Mouse (Mus musculus) hindbrain, embryonic 16.5 days (tissue): ENCODE results near the gene Slc19a2. TPM values are rescaled to one million over a fixed set of nuclear protein-coding genes. Genes with fewer than 3 reads are reported as not detected.

Experiments used
- ATAC-seq: fragments of 200-750 bp; cut with Nextera tagmentation; 2 replicates; pipeline ENCODE4 v1.8.0; 2017; ENCODE audit warnings: moderate TSS enrichment, moderate library complexity
- H3K27ac ChIP-seq: fragments of 300-500 bp; sonication (generic); 2 replicates; pipeline ENCODE4 v1.5.1; 2014; ENCODE audit warnings: low read depth, mild to moderate bottlenecking, control low read depth, low read length, moderate library complexity
- H3K27me3 ChIP-seq: fragments of 300-500 bp; sonication (generic); replicated peaks from 2 replicates; pipeline ENCODE4 v1.6.1; 2014; ENCODE audit warnings: low read length; ENCODE audit not compliant: control insufficient read depth, insufficient read depth
- H3K36me3 ChIP-seq: fragments of 300-500 bp; sonication (generic); 2 replicates; pipeline ENCODE4 v1.6.1; 2014; ENCODE audit warnings: mild to moderate bottlenecking, low read length, moderate library complexity, mixed read lengths; ENCODE audit not compliant: control insufficient read depth, insufficient read depth
- H3K4me1 ChIP-seq: fragments of 300-500 bp; sonication (generic); 2 replicates; pipeline ENCODE4 v1.6.1; 2014; ENCODE audit warnings: low read depth, low read length; ENCODE audit not compliant: control insufficient read depth, insufficient read depth
- H3K4me2 ChIP-seq: fragments of 300-500 bp; sonication (generic); 2 replicates; pipeline ENCODE4 v1.6.1; 2014; ENCODE audit warnings: mild to moderate bottlenecking, low read length, control low read depth, moderate library complexity
- H3K4me3 ChIP-seq: fragments of 300-500 bp; sonication (generic); 2 replicates; pipeline ENCODE4 v1.5.1; 2014; ENCODE audit warnings: mild to moderate bottlenecking, low read length, control low read depth, moderate library complexity
- H3K9ac ChIP-seq: fragments of 300-500 bp; sonication (generic); 2 replicates; pipeline ENCODE4 v1.6.1; 2014; ENCODE audit warnings: low read depth, mild to moderate bottlenecking, control low read depth, low read length, moderate library complexity
- H3K9me3 ChIP-seq: fragments of 300-500 bp; sonication (generic); 2 replicates; pipeline ENCODE4 v1.6.1; 2014; ENCODE audit warnings: mild to moderate bottlenecking, low read length, moderate library complexity; ENCODE audit not compliant: control insufficient read depth
- WGBS: fragments of 180-500 bp; shearing (Covaris S2); extraction: QIAGEN DNeasy Blood & Tissue Kit; methylation state at CpG from one replicate; pipeline ENCODE4 v1.1.7; 2014; 5-methylcytosine and 5-hydroxymethylcytosine counted together
- polyA plus RNA-seq: library from polyadenylated mRNA; unstranded; fragments of >200 nt; fragmentation: Nextera tagmentation; extraction: Ambion mirVana; gene quantifications from 2 replicates; pipeline ENCODE4 v1.2.1, GENCODE M21; 2015

Slc19a2 gene
- polyA plus RNA-seq, 1 experiment from 2014 or later, result 9.1 TPM

DNA sequence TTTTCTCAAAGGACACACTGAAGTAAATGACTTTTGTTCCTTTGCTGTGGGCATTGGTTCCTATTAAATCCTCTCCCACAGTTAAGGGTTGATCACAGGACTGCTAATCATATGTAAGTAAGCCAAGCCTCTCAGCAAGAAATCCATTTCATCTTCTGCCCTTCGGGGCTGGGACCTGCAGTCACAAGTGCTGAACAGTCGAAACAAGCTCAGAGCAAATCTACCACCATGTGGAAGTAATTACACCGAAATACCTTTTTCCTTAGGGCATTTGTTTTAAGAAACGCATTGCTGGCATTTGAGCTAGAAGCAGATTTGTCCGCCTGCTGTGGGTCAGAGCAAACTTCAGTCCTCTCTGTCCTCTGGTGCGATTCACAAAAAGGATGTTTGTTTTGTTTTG, 24.8 kb downstream of the Slc19a2 start:
- ATAC-seq, result no peak
- WGBS, result 74% methylated on average over 6 of the region's 6 CpGs
- no peak overlapping the region for H3K9ac ChIP-seq

DNA sequence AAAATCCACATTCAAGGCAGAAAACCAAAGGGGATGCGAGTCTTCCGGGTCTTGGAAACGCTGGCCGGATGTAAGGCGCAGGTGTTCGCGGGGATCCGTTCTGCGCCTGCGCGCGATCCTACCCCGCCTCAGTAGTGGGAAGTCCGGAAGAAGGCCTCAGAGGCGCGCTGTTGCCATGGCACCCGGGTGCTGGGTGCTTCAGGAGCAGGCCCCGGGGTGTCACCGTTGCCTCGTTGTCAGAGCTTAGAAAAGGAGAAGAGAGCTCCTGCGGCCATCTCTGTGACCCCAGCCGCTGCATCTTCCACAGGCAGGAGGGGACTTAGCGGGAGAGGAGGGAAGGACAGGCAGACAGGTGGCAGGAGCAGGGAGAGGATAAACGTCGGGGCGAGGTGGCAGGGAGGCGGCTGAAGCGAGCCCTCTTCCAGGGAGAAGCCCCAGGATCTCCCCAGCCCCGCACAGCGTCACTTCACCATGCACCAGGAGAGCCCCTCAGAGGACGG, 26.7 kb downstream of the Slc19a2 start, which contains the start of gene Ccdc181:
TSS of gene Ccdc181 (plus strand) at position 131 of the 500 bp plus-strand sequence.
- Histone ChIP-seq H3K27me3 (no peaks in the 10 kb centered on the region), H3K9me3 (no peaks in the 10 kb centered on the region), H3K9ac (peak within 1 kb of the TSS; percentile 68), H3K4me2 (peak within 1 kb of the TSS; percentile 61), H3K36me3 (0 out of 2 replicates have a peak, but pooled peaks cover 2% of the 10 kb centered on the region), H3K4me3 (peak within 1 kb of the TSS; percentile 61), H3K4me1 (no peaks in the 10 kb centered on the region), H3K27ac (peak within 1 kb of the TSS; percentile 85)
- peak; percentile 100 for ATAC-seq
- 0% methylated on average over 30 of the region's 31 CpGs for WGBS

More for the DNA sequence above, 24.8 kb downstream of the Slc19a2 start:
- H3K4me1 ChIP-seq, result no peaks in the 10 kb centered on the region
- no peaks in the 10 kb centered on the region for H3K27me3 ChIP-seq
- H3K4me3 ChIP-seq, result no peak overlapping the region
- no peak overlapping the region for H3K4me2 ChIP-seq
- H3K27ac ChIP-seq, result no peak overlapping the region
- H3K36me3 ChIP-seq, result no peaks in the 10 kb centered on the region
- no peaks in the 10 kb centered on the region for H3K9me3 ChIP-seq

DNA sequence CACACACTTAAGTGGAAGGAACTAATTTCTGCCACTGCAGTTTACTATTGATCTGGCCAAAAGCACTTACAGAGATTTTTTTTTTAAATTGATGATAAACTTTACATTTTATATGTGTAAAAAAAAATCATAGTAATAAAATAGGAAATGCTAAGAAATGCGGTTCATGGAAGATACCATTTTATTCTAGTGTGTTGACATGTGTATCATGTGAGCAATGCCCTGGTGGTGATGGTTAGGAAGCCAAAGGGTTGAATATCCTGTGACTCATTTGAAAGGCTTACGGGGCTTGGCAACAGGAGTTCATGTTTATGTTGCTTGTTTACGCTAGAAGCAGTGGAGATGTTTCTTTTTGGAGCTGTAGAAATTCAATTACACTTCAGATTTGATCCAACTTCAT, 27.7 kb downstream of the Slc19a2 start:
- H3K4me1 ChIP-seq, result no peaks in the 10 kb centered on the region
- H3K9ac ChIP-seq, result no peak overlapping the region
- H3K27ac ChIP-seq, result no peak overlapping the region
- 80% methylated on average over 3 of the region's 3 CpGs for WGBS
- H3K4me3 ChIP-seq, result no peak overlapping the region
- no peaks in the 10 kb centered on the region for H3K9me3 ChIP-seq
- no peak for ATAC-seq
- H3K4me2 ChIP-seq, result no peak overlapping the region
- no peaks in the 10 kb centered on the region for H3K27me3 ChIP-seq
- H3K36me3 ChIP-seq, result 0 out of 2 replicates have a peak, but pooled peaks cover 4% of the 10 kb centered on the region

DNA sequence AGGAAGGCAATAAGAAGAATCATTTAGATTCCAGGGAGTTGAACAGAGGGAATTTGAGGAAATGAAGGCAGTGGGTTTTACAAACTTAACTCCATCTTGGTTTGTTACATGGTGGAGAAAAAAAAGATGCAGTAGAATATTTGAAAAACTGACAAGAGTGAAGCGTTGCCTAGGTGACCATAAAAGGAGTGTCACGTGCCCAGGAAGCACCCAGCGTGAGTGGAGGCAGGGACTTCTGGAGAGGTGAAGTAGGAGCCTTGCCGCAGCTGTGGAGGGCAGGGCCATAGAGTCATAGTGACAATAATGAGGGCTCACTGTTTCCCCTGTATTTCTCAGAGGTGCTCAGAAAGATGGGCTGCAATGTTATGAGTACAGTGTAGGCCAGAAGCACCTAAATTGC, 30.5 kb downstream of the Slc19a2 start:
- WGBS, result 72% methylated on average over 4 of the region's 4 CpGs
- Histone ChIP-seq H3K27me3 (no peaks in the 10 kb centered on the region), H3K9ac (no peak overlapping the region), H3K4me3 (no peak overlapping the region), H3K9me3 (no peaks in the 10 kb centered on the region), H3K27ac (no peak overlapping the region), H3K4me1 (no peaks in the 10 kb centered on the region), H3K36me3 (peaks cover 6% of the 10 kb centered on the region; the same call in 1 of the 2 replicates), H3K4me2 (no peak overlapping the region)
- no peak for ATAC-seq

DNA sequence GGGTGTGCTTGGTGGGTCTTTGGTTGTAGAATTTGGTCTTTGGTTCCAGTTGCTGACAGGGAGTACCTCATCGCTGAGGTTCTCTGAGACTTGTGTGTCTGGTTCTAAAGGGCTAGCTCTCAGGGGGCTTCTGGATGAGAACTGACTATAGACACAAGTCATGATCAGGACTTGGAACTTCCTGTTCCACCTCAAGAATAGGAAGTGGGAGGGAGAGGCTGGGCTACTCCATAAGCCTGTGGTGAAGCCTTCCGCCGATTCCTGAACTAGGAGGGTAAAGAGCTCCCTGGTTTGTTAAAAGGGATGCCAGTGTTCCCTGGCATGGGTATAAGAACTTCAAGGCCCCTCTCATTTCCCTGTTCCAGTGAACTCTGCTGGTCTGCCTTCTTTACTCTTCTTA, 35.2 kb downstream of the Slc19a2 start:
- no peak overlapping the region for H3K9ac ChIP-seq

DNA sequence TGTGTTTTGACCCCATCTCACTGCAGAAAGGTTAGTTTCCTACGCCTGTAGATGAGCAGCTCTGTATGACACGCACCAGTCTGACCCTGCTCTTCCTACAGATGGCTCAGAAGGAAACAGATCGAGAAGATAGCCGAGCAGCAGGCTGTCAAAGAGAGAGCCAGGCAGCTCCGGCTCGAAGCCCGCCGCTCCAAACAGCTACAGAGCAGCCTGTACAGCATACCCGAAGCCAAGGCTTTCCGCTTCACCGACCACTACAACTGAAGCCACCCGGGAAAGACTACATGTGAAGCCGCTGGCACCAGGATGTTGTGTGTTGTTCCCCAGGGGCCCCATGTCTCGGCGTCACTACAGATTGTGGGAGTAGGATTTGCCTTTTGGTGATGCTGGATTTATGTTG, 38.6 kb downstream of the Slc19a2 start:
- no peak overlapping the region for H3K4me2 ChIP-seq
- peak; percentile 65 for ATAC-seq
- H3K36me3 ChIP-seq, result peaks cover 12% of the 10 kb centered on the region

More for the DNA sequence above, 35.2 kb downstream of the Slc19a2 start:
- H3K27me3 ChIP-seq, result no peaks in the 10 kb centered on the region
- H3K4me2 ChIP-seq, result no peak overlapping the region
- no peak overlapping the region for H3K27ac ChIP-seq
- no peak for ATAC-seq
- H3K36me3 ChIP-seq, result peaks cover 6% of the 10 kb centered on the region; the same call in 1 of the 2 replicates
- WGBS, result 93% methylated on average over 3 of the region's 3 CpGs
- H3K4me1 ChIP-seq, result no peaks in the 10 kb centered on the region; the same call in 1 of the 2 replicates
- H3K9me3 ChIP-seq, result no peaks in the 10 kb centered on the region
- no peak overlapping the region for H3K4me3 ChIP-seq

DNA sequence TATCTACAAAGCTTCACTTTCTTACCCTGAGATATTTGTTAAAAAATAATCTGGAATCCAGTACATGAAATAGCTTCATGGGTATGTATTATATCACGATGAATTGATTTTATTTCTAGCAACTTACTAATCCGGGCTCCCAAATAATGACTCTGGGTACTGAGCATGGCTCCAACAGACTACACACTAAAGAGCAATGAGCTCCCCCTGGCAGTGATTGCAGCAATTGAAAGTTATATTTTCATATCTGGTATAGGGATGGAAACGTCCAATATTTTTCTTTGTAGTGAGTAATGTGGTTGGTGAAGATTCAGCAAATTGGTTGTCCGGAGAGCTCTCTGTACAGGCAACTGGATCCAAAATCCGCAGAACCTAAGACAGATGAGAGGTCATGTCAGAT, 43.2 kb downstream of the Slc19a2 start:
- Histone ChIP-seq H3K9ac (no peak overlapping the region), H3K27ac (no peak overlapping the region), H3K36me3 (peaks cover 26% of the 10 kb centered on the region), H3K27me3 (no peaks in the 10 kb centered on the region), H3K9me3 (no peaks in the 10 kb centered on the region), H3K4me1 (no peaks in the 10 kb centered on the region; the same call in 1 of the 2 replicates), H3K4me2 (no peak overlapping the region), H3K4me3 (no peak overlapping the region)
- ATAC-seq, result no peak
- 92% methylated on average over 5 of the region's 5 CpGs for WGBS

More for the DNA sequence above, 38.6 kb downstream of the Slc19a2 start:
- Histone ChIP-seq H3K4me3 (no peak overlapping the region), H3K27me3 (no peaks in the 10 kb centered on the region), H3K4me1 (no peaks in the 10 kb centered on the region; the same call in 1 of the 2 replicates), H3K27ac (no peak overlapping the region), H3K9me3 (no peaks in the 10 kb centered on the region), H3K9ac (no peak overlapping the region)
- 56% methylated on average over 15 of the region's 15 CpGs for WGBS

DNA sequence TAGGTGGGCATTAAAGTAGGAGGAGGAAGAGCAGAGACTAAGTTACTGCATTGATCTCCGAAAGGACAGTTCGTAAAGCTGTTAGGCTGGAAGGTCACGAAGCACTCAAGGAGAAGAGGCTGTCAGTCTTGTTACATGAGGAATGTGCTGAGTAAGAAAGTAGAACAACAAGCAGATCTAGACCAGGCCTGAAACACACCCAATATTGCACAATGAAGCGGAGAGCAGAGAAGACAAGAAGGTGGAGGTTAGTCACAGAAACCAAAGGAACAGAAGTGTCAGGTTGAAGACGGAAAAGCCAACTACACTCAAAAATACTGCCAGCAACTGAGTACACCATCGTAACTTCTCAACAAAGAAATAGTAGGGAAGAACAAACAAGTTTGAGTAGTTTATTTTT, 45.2 kb downstream of the Slc19a2 start:
- H3K27ac ChIP-seq, result no peak overlapping the region
- no peak overlapping the region for H3K4me2 ChIP-seq
- H3K9me3 ChIP-seq, result no peaks in the 10 kb centered on the region
- 94% methylated on average over 6 of the region's 6 CpGs for WGBS
- ATAC-seq, result no peak
- H3K9ac ChIP-seq, result no peak overlapping the region
- H3K27me3 ChIP-seq, result no peaks in the 10 kb centered on the region
- no peaks in the 10 kb centered on the region for H3K4me1 ChIP-seq
- peaks cover 40% of the 10 kb centered on the region for H3K36me3 ChIP-seq
- no peak overlapping the region for H3K4me3 ChIP-seq

DNA sequence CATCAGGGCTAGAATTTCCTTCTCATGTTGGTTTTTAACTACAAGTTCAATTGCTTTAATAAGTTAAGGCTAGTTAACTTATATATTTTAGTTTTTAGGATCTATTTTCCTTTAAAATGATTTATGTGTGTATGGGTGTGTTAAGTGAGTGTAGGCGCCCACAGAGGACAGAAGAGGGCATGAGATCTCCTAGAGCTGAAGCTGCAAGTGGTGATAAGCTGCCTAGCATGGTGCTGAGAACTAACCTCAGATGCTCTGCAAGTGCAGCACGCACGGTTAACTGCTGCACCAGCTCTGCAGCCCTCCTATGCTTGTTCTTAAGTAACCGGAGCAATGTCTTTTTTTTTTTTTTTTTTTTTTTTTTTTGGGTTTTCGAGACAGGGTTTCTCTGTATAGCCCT, 47.6 kb downstream of the Slc19a2 start:
- Histone ChIP-seq H3K9ac (no peak overlapping the region), H3K4me1 (no peaks in the 10 kb centered on the region), H3K36me3 (peaks cover 50% of the 10 kb centered on the region), H3K4me2 (no peak overlapping the region), H3K4me3 (no peak overlapping the region), H3K27ac (no peak overlapping the region), H3K9me3 (no peaks in the 10 kb centered on the region), H3K27me3 (no peaks in the 10 kb centered on the region)
- WGBS, result 97% methylated on average over 4 of the region's 5 CpGs
- ATAC-seq, result no peak
